Mouse (Mus musculus) kidney, embryonic 16.5 days (tissue): ENCODE measurements at regions not wholly inside any gene's neighbourhood (a gene's known extent, or its start where the extent isn't known, plus 50 kb on each side); places are given as distances from the start of the nearest gene placed in this dataset.

Experiments used
- ATAC-seq: fragments of 200-750 bp; cut with Nextera tagmentation; 2 replicates; pipeline ENCODE4 v1.8.0; 2017; ENCODE audit warnings: moderate TSS enrichment; ENCODE audit not compliant: low FRiP score, low TSS enrichment
- H3K27ac ChIP-seq: fragments of 300-500 bp; sonication (generic); 2 replicates; pipeline ENCODE4 v1.5.1; 2014; ENCODE audit warnings: low read length
- H3K27me3 ChIP-seq: fragments of 300-500 bp; sonication (generic); 2 replicates; pipeline ENCODE4 v1.6.1; 2014; ENCODE audit warnings: low read length, control low read depth, mixed read lengths; ENCODE audit not compliant: insufficient read depth
- H3K36me3 ChIP-seq: fragments of 300-500 bp; sonication (generic); 2 replicates; pipeline ENCODE4 v1.6.1; 2014; ENCODE audit warnings: low read length, control low read depth, mixed read lengths; ENCODE audit not compliant: insufficient read depth
- H3K4me1 ChIP-seq: fragments of 300-500 bp; sonication (generic); 2 replicates; pipeline ENCODE4 v1.6.1; 2014; ENCODE audit warnings: low read length, control low read depth, mixed read lengths; ENCODE audit not compliant: insufficient read depth
- H3K4me2 ChIP-seq: fragments of 300-500 bp; sonication (generic); replicated peaks from 2 replicates; pipeline ENCODE4 v1.6.1; 2014; ENCODE audit warnings: low read depth, low read length
- H3K4me3 ChIP-seq: fragments of 300-500 bp; sonication (generic); 2 replicates; pipeline ENCODE4 v1.5.1; 2014; ENCODE audit warnings: mild to moderate bottlenecking, low read length
- H3K9ac ChIP-seq: fragments of 300-500 bp; sonication (generic); replicated peaks from 2 replicates; pipeline ENCODE4 v1.6.1; 2014; ENCODE audit warnings: low read length
- H3K9me3 ChIP-seq: fragments of 300-500 bp; sonication (generic); 2 replicates; pipeline ENCODE4 v1.6.1; 2016; ENCODE audit warnings: low read length, control low read depth
- WGBS: fragments of 180-500 bp; shearing (Covaris S2); extraction: QIAGEN DNeasy Blood & Tissue Kit; methylation state at CpG from one replicate; pipeline ENCODE4 v1.1.7; 2014; 5-methylcytosine and 5-hydroxymethylcytosine counted together

DNA sequence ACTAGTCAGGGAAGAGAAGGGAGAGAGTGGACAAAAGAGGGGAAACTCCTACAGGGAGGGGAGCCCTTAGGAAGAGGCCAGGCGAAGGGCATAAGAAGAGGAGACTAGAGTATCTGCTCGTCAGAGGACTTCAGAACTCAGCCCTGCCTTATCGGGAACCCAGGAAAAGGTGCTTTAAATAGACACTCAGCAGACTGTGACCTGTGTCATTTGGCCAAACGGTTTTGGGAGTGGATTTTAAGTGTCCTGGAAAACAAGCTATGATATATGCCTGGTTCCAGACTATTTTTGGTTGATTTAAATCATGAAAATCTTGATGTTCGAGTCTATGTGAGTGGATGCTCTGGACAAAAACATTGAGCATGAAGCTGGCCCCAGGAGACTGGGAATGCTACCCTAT lies 405.8 kb downstream of the Tns1 start:
- H3K4me2 ChIP-seq, result no peak overlapping the region
- no peaks in the 10 kb centered on the region for H3K27me3 ChIP-seq
- no peaks in the 10 kb centered on the region for H3K9me3 ChIP-seq
- WGBS, result 70% methylated on average over 5 of the region's 5 CpGs
- ATAC-seq, result no peak
- H3K4me3 ChIP-seq, result no peak overlapping the region
- H3K36me3 ChIP-seq, result no peaks in the 10 kb centered on the region
- H3K27ac ChIP-seq, result no peak overlapping the region
- no peak overlapping the region for H3K9ac ChIP-seq
- no peaks in the 10 kb centered on the region; the same call in 1 of the 2 replicates for H3K4me1 ChIP-seq

DNA sequence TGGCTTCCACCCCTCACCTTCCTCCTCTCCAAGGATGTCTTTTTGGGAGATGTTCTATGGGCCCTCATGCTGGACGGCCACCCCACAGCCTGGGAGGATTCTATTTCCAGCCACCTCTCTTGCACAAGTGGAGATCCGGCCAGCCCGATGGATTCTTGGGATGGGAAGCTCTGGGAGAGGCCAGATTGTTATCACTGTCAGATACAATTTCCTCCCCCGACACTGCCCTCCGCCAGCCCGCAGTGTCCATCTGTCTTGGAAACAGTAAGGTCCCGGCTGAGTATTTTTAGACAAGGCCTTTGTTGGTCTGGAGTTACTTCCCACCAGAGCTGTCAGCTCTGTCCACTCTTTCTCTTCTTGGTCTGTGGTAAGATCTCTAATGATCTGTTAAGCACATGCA lies 406.8 kb downstream of the Tns1 start:
- 31% methylated on average over 7 of the region's 7 CpGs for WGBS
- no peak overlapping the region for H3K4me2 ChIP-seq

DNA sequence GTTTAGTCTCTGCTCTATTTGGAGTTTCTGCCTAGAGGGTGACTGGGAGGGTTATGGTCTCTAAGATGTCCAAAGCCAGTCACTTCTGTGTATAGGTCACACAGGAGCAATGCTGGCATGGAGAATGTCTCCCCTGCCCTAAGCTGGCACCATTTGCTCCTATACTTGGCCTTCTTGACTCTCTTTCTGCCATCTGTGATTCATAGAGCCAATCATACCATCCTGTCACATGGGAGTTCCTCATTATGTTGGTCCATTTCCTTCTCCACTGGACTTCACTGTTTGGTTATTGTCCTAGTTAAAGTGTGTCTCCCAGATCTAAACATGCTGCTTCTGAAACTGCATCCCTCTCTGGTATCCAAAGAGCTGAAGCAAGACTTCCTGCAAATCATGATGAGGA lies 407.3 kb downstream of the Tns1 start:
- H3K4me2 ChIP-seq, result no peak overlapping the region
- H3K4me1 ChIP-seq, result no peaks in the 10 kb centered on the region; the same call in 1 of the 2 replicates
- H3K36me3 ChIP-seq, result no peaks in the 10 kb centered on the region
- no peaks in the 10 kb centered on the region for H3K9me3 ChIP-seq
- ATAC-seq, result no peak
- no peaks in the 10 kb centered on the region for H3K27me3 ChIP-seq
- H3K4me3 ChIP-seq, result no peak overlapping the region
- H3K9ac ChIP-seq, result no peak overlapping the region
- no peak overlapping the region for H3K27ac ChIP-seq

More for the DNA sequence above, 406.8 kb downstream of the Tns1 start:
- ATAC-seq, result peak; percentile 23; the same call in 1 of the 2 replicates
- H3K4me3 ChIP-seq, result no peak overlapping the region
- H3K27ac ChIP-seq, result no peak overlapping the region
- no peaks in the 10 kb centered on the region for H3K27me3 ChIP-seq
- no peak overlapping the region for H3K9ac ChIP-seq
- H3K9me3 ChIP-seq, result no peaks in the 10 kb centered on the region
- no peaks in the 10 kb centered on the region; the same call in 1 of the 2 replicates for H3K4me1 ChIP-seq
- no peaks in the 10 kb centered on the region for H3K36me3 ChIP-seq

DNA sequence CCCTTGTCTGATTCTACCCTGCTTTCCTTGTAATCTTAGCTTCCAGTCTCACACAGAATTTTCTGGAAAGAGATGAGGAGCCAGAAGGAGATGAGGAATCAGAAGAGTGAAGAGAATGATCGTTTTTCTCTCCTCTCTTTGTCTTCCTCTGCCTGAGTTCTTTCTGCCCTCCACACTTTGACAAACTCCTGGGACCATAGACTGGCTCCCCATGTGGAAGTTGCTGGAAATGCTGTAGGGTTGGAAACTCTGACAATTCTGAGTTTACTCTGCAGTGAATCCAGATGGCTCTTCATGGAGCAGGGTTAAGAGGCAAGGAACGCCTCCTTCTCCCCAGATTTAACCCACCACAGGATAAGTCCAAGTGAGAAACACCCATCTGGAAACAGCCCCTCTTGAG lies 408.7 kb downstream of the Tns1 start:
- H3K4me3 ChIP-seq, result no peak overlapping the region
- ATAC-seq, result no peak
- H3K4me1 ChIP-seq, result no peaks in the 10 kb centered on the region; the same call in 1 of the 2 replicates
- H3K36me3 ChIP-seq, result no peaks in the 10 kb centered on the region
- H3K9ac ChIP-seq, result no peak overlapping the region
- H3K4me2 ChIP-seq, result no peak overlapping the region
- no peaks in the 10 kb centered on the region for H3K27me3 ChIP-seq
- H3K9me3 ChIP-seq, result no peaks in the 10 kb centered on the region
- H3K27ac ChIP-seq, result no peak overlapping the region
- whole genome bisulfite sequencing, result 58% methylated on average over 2 of the region's 2 CpGs

DNA sequence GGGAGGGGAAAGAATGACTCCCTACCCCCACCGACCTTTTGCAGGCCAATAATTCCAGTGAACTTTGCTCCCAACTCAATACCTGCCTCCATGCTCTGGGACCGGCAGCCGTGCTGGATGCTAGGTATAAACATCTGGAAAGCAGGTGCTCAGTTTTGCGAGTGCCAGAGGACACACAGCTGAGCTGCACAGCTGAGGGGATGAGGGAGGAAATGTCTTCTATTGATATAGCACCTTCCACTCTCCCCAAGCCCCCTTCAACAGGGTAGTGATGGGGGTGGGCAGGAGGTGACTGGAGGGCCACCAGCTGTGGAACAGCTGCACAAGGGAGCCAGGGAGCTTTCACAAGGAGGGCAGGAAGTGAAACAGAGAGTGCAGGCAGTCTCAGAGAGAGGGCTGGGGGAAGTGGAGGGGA lies 421.8 kb downstream of the Tns1 start:
- 19% methylated on average over 4 of the region's 4 CpGs for WGBS

DNA sequence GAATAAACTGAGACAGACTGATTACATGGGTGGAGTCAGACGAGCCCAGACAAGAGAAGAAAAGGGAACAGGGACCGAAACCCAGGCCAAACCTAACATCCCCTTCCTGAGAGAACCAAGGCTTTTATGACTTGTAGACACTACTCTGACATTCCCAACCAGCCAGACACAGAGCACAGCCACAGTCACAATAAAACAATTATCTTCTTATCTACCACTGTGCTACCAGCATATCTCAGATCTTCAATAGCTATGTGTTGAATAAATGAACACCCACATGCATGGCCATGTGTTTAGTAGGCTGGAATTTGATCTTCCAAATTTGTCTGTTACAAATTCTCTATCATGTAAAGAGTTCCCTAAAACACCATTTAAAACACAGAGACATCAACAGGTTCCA lies 430.7 kb downstream of the Tns1 start:
- no peak for ATAC-seq

More for the DNA sequence above, 421.8 kb downstream of the Tns1 start:
- Histone ChIP-seq H3K27me3 (no peaks in the 10 kb centered on the region), H3K27ac (no peak overlapping the region), H3K9ac (no peak overlapping the region), H3K4me3 (no peak overlapping the region), H3K4me1 (peaks cover 4% of the 10 kb centered on the region; the same call in 1 of the 2 replicates), H3K36me3 (no peaks in the 10 kb centered on the region), H3K4me2 (no peak overlapping the region), H3K9me3 (no peaks in the 10 kb centered on the region)
- peak; percentile 70 for ATAC-seq

DNA sequence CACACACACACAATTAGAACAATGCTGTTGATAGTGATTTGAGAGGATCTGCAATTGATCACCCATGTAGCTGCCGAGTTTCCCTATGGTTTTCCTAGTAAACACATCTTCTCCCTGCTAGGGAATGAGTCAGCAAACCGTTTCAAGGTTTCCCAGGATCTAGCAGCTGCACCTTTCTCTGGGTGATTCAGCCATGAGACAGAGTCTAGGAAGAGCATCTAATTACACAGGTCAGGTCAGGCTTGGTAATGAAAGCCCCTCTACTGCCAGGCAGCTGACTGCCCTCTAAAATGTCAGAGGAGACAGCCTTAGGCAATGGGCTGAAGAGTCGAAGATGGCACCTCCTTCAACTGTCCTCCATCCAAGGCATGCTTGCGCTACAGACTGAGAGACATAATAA lies 438.5 kb downstream of the Tns1 start:
- 43% methylated on average over 4 of the region's 4 CpGs for WGBS
- no peak overlapping the region for H3K9ac ChIP-seq
- H3K36me3 ChIP-seq, result no peaks in the 10 kb centered on the region
- no peak overlapping the region for H3K4me3 ChIP-seq
- H3K9me3 ChIP-seq, result no peaks in the 10 kb centered on the region; the same call in 1 of the 2 replicates
- H3K4me1 ChIP-seq, result peaks cover 14% of the 10 kb centered on the region
- peak; percentile 83; the same call in 1 of the 2 replicates for ATAC-seq
- 0 out of 2 replicates have a peak overlapping the region, but pooled peaks have one; percentile 43 for H3K27ac ChIP-seq
- H3K27me3 ChIP-seq, result no peaks in the 10 kb centered on the region
- no peak overlapping the region for H3K4me2 ChIP-seq

More for the DNA sequence above, 430.7 kb downstream of the Tns1 start:
- Histone ChIP-seq H3K4me1 (no peaks in the 10 kb centered on the region), H3K9me3 (no peaks in the 10 kb centered on the region), H3K36me3 (no peaks in the 10 kb centered on the region), H3K9ac (no peak overlapping the region), H3K27ac (no peak overlapping the region), H3K4me2 (no peak overlapping the region), H3K27me3 (no peaks in the 10 kb centered on the region), H3K4me3 (no peak overlapping the region)
- 75% methylated on average over 2 of the region's 2 CpGs for WGBS

DNA sequence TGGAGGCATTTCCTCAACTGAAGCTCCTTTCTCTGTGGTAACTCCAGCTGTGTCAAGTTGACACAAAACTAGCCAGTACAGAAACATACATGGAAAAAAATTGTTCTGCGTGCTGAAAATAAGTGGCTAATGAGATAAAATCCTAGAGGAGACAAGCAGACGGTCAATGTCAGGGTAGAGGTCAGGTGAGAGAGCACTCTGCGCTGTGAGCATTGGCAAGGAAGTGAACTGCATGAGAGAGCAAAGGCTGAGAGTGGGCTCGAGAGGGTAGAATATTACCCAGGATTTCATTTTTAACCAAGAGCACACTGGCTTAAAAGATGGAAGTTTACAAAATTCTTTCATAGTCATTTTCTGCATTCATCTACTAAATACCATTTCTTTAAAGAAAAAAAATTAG lies 439.2 kb downstream of the Tns1 start:
- no peaks in the 10 kb centered on the region; the same call in 1 of the 2 replicates for H3K9me3 ChIP-seq
- no peak overlapping the region for H3K4me2 ChIP-seq
- no peaks in the 10 kb centered on the region for H3K36me3 ChIP-seq
- no peak overlapping the region for H3K9ac ChIP-seq
- no peak overlapping the region for H3K4me3 ChIP-seq
- peaks cover 14% of the 10 kb centered on the region for H3K4me1 ChIP-seq
- no peak for ATAC-seq
- no peaks in the 10 kb centered on the region for H3K27me3 ChIP-seq
- H3K27ac ChIP-seq, result peak overlapping the region; percentile 43; the same call in 1 of the 2 replicates
- 65% methylated on average over 4 of the region's 4 CpGs for WGBS

DNA sequence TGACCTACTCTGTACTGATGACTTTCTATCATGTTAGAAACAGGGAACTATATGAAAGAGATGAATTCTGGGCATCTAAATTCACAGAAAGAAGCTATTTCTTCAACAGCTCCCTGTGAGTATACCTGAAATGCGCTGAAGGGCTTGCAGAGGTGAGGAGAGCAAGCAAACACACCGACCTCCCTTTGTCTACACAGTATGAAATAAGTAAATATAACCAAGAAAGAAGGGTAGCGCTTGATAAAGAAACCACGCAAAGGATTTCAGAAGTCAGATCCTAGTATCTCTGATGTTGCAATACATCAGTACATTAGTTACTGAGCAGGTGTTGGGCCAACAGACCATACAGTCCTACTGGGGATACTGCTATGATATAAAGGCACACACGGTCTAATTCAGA lies 440.1 kb downstream of the Tns1 start:
- no peak for ATAC-seq
- Histone ChIP-seq H3K4me2 (no peak overlapping the region), H3K4me3 (no peak overlapping the region), H3K27ac (peak overlapping the region; percentile 45; the same call in 1 of the 2 replicates), H3K9me3 (no peaks in the 10 kb centered on the region; the same call in 1 of the 2 replicates), H3K9ac (no peak overlapping the region), H3K4me1 (peaks cover 14% of the 10 kb centered on the region), H3K27me3 (no peaks in the 10 kb centered on the region), H3K36me3 (no peaks in the 10 kb centered on the region)
- 94% methylated on average over 5 of the region's 5 CpGs for WGBS

DNA sequence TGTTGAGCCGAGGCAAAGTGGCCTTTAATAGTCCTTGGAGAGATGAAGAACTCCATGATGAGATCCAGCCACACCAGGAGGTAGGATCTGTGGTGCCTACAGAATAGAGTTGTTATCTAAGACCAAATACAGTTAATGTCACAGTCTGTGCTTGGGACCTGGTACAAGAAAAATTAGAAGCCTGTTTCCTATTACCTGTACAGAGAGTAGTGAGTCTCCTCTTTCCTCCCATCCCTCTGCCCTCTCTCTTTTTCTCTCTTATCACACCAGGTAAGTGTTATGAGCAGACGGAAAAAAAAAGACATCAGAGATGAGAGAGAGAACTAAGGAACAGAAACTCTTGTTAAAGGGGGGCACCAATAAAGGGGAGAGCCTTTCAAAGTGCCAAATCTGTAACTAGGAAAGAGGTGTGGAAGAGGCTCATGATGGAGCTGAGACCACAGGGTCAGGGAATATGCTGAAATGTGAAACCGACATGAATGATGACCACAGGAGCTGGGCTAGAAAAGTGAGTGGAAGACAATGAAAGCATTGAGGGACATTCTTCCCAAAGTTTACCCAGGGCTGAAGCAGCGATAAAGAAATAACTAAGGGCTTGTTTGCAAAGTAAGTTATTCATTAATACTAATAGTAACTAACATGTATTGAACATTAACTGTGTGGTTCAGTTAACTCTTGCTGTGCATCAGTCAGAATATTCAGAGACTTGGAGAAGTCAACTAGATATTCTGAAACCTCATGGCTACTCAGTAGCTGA lies 440.9 kb downstream of the Tns1 start:
- ATAC-seq, result peak; percentile 36; the same call in 1 of the 2 replicates
- H3K27me3 ChIP-seq, result no peaks in the 10 kb centered on the region
- no peak overlapping the region for H3K4me3 ChIP-seq
- H3K4me1 ChIP-seq, result peaks cover 14% of the 10 kb centered on the region
- peak overlapping the region; percentile 72 for H3K27ac ChIP-seq
- H3K9ac ChIP-seq, result no peak overlapping the region
- peak overlapping the region; percentile 7; the same call in 1 of the 2 replicates for H3K4me2 ChIP-seq
- no peaks in the 10 kb centered on the region; the same call in 1 of the 2 replicates for H3K9me3 ChIP-seq
- 27% methylated on average over 4 of the region's 4 CpGs for WGBS
- H3K36me3 ChIP-seq, result no peaks in the 10 kb centered on the region
